8 mouse cellular contexts compared by ENCODE assay signal in genomic region chr7:137410337-137411197, GRCm38 (mm10). TPM values are rescaled to one million over a fixed set of nuclear protein-coding genes. Genes with fewer than 3 reads are reported as not detected.
A peak's percentile ranks its signal among the peaks of the same experiment; 100 is the strongest.
DNase-seq lines count a peak whose midpoint lies in the region; ATAC-seq lines count a peak whose summit lies in the region.

TSS of gene 9430038I01Rik (minus strand) at chr7:137410762.

- H3K9ac ChIP-seq in kidney, embryonic 15.5 days = peak within 1 kb of the TSS; percentile 76

- H3K4me1 ChIP-seq in heart, embryonic 10.5 days = peaks cover 8% of the 10 kb centered on the region; the same call in 1 of the 2 replicates
- H3K4me1 ChIP-seq in kidney, embryonic 15.5 days = peaks cover 6% of the 10 kb centered on the region; the same call in 1 of the 2 replicates

- peak within 1 kb of the TSS; percentile 77 for H3K4me3 ChIP-seq in heart, embryonic 10.5 days
- H3K4me3 ChIP-seq in kidney, embryonic 15.5 days (replicated peaks) = peak within 1 kb of the TSS; percentile 84

- H3K4me2 ChIP-seq in kidney, embryonic 15.5 days = peak within 1 kb of the TSS; percentile 63

- DNase-seq in B cell, adult 2 months = peak; percentile 98 to 99
- peak; percentile 98 for DNase-seq in brain, adult 2 months (ENCODE audit: low read depth, low spot score)
- peak; percentile 98 for DNase-seq in heart, embryonic 10.5 days (ENCODE audit: low spot score)
- DNase-seq in liver = peak; percentile 96
- peak; percentile 94 to 97 for DNase-seq in spleen, postnatal 4 days (ENCODE audit: low spot score in 2 of 2)

- under 1% methylated on average over 63 of the region's 63 CpGs for WGBS in heart, embryonic 10.5 days
- WGBS in kidney, embryonic 15.5 days = under 1% methylated on average over 63 of the region's 63 CpGs

- peak within 1 kb of the TSS; percentile 93 for H3K27ac ChIP-seq in heart, embryonic 10.5 days
- peak within 1 kb of the TSS; percentile 95 for H3K27ac ChIP-seq in kidney, embryonic 15.5 days

- H3K27me3 ChIP-seq in heart, embryonic 10.5 days (ENCODE audit: insufficient read depth, poor library complexity, severe bottlenecking) = peaks cover 4% of the 10 kb centered on the region; the same call in 1 of the 2 replicates
- H3K27me3 ChIP-seq in kidney, embryonic 15.5 days = no peaks in the 10 kb centered on the region

- no peaks in the 10 kb centered on the region for H3K36me3 ChIP-seq in heart, embryonic 10.5 days
- H3K36me3 ChIP-seq in kidney, embryonic 15.5 days = no peaks in the 10 kb centered on the region

- ATAC-seq in erythroblast, adult 5-6 weeks (replicated peaks; ENCODE audit: low FRiP score, poor library complexity, severe bottlenecking) = peak; percentile 97
- ATAC-seq in kidney, embryonic 15.5 days (replicated peaks; ENCODE audit: low FRiP score) = peak; percentile 99
- peak; percentile 94 for ATAC-seq in monocyte, adult 5-6 weeks (replicated peaks; ENCODE audit: insufficient number of reproducible peaks, low FRiP score, low TSS enrichment, poor library complexity, severe bottlenecking)

- no peaks in the 10 kb centered on the region for H3K9me3 ChIP-seq in heart, embryonic 10.5 days
- no peaks in the 10 kb centered on the region for H3K9me3 ChIP-seq in kidney, embryonic 15.5 days (replicated peaks)

RNA-seq across cellular contexts. Expression of gene 9430038I01Rik, which starts in this region (rescaled TPM):
- 6.9 TPM in 1 of 2 replicates, not detected in the other for total RNA-seq in erythroblast, adult 5-6 weeks (2015; ENCODE audit: low replicate concordance)
- total RNA-seq in erythroblast, adult 5-6 weeks (2017; ENCODE audit: low replicate concordance) = 0.51 and 5.0 TPM in 2 replicates
- polyA plus RNA-seq in heart, embryonic 10.5 days (2016; fragmentation: Nextera tagmentation; extraction: Ambion mirVana) = 18.0 and 19.8 TPM in 2 replicates
- 23.4 and 25.9 TPM in 2 replicates for polyA plus RNA-seq in kidney, embryonic 15.5 days (2015; fragmentation: Nextera tagmentation; extraction: Ambion mirVana)
- total RNA-seq in monocyte, adult 5-6 weeks (2017) = 18.2 to 26.9 TPM (median 23.7 TPM) in 3 replicates

Comparison
In these comparisons a context has a peak if more than half of its experiments do, and no peak if none do; other contexts are left out.
1. Peak in every context shown above with its lines: DNase-seq, ATAC-seq, H3K4me3 ChIP-seq and H3K27ac ChIP-seq.